Mouse (Mus musculus) stomach, embryonic 16.5 days (tissue): ENCODE measurements around the gene Gzmm. TPM values are rescaled to one million over a fixed set of nuclear protein-coding genes. Genes with fewer than 3 reads are reported as not detected.

Source experiments
- ATAC-seq: fragments of 200-750 bp; cut with Nextera tagmentation; 2 replicates; pipeline ENCODE4 v1.8.0; 2017; ENCODE audit warnings: moderate number of reproducible peaks, moderate TSS enrichment; ENCODE audit not compliant: insufficient read depth, low FRiP score
- H3K27ac ChIP-seq: fragments of 300-500 bp; sonication (generic); 2 replicates; pipeline ENCODE4 v1.5.1; 2014; ENCODE audit warnings: low read length
- H3K27me3 ChIP-seq: fragments of 300-500 bp; sonication (generic); 2 replicates; pipeline ENCODE4 v1.6.1; 2014; ENCODE audit warnings: low read length, control low read depth, mixed read lengths; ENCODE audit not compliant: control insufficient read depth, insufficient read depth
- H3K36me3 ChIP-seq: fragments of 300-500 bp; sonication (generic); 2 replicates; pipeline ENCODE4 v1.6.1; 2014; ENCODE audit warnings: low read length; ENCODE audit not compliant: control insufficient read depth, insufficient read depth
- H3K4me1 ChIP-seq: fragments of 300-500 bp; sonication (generic); 2 replicates; pipeline ENCODE4 v1.6.1; 2014; ENCODE audit warnings: low read length, control low read depth, mixed read lengths; ENCODE audit not compliant: control insufficient read depth, insufficient read depth
- H3K4me2 ChIP-seq: fragments of 300-500 bp; sonication (generic); 2 replicates; pipeline ENCODE4 v1.6.1; 2014; ENCODE audit warnings: low read depth, low read length, mixed read lengths
- H3K4me3 ChIP-seq: fragments of 300-500 bp; sonication (generic); replicated peaks from 2 replicates; pipeline ENCODE4 v1.5.1; 2014; ENCODE audit warnings: mild to moderate bottlenecking, low read length
- H3K9ac ChIP-seq: fragments of 300-500 bp; sonication (generic); 2 replicates; pipeline ENCODE4 v1.6.1; 2014; ENCODE audit warnings: low read length
- H3K9me3 ChIP-seq: fragments of 300-500 bp; sonication (generic); replicated peaks from 2 replicates; pipeline ENCODE4 v1.6.1; 2016; ENCODE audit warnings: low read length, control low read depth; ENCODE audit not compliant: control insufficient read depth
- WGBS: fragments of 180-500 bp; shearing (Covaris S2); extraction: QIAGEN DNeasy Blood & Tissue Kit; methylation state at CpG from one replicate; pipeline ENCODE4 v1.1.7; 2014; 5-methylcytosine and 5-hydroxymethylcytosine counted together
- polyA plus RNA-seq: library from polyadenylated mRNA; unstranded; fragments of >200 nt; fragmentation: Nextera tagmentation; extraction: Ambion mirVana; gene quantifications from 2 replicates; pipeline ENCODE4 v1.2.1, GENCODE M21; 2015

Gene Gzmm
- polyA plus RNA-seq: 0.31 and 0.44 TPM in 2 replicates

- H3K9me3 ChIP-seq: no peaks in the 10 kb centered on the region
- 79% methylated on average over 4 of the region's 4 CpGs for WGBS
- no peak within 1 kb of the TSS for H3K4me3 ChIP-seq
- no peak within 1 kb of the TSS for H3K4me2 ChIP-seq
- peaks cover 7% of the 10 kb centered on the region for H3K4me1 ChIP-seq
- H3K36me3 ChIP-seq: peaks cover 23% of the 10 kb centered on the region
- no peak for ATAC-seq
- no peak within 1 kb of the TSS for H3K9ac ChIP-seq
- H3K27ac ChIP-seq: no peak within 1 kb of the TSS
- H3K27me3 ChIP-seq: no peaks in the 10 kb centered on the region
These were observed at the start of gene Gzmm for GRCm38 (mm10) chr10:79688720-79689119. Gene Gzmm (plus strand): TSS chr10:79689020.

- no peak for ATAC-seq
- no peaks in the 10 kb centered on the region for H3K4me1 ChIP-seq
- H3K9ac ChIP-seq: no peak within 1 kb of the TSS
- H3K4me3 ChIP-seq: no peak within 1 kb of the TSS
- no peaks in the 10 kb centered on the region for H3K27me3 ChIP-seq
- WGBS: 66% methylated on average over 8 of the region's 8 CpGs
- H3K36me3 ChIP-seq: no peaks in the 10 kb centered on the region
- no peak within 1 kb of the TSS for H3K27ac ChIP-seq
- no peaks in the 10 kb centered on the region for H3K9me3 ChIP-seq
- no peak within 1 kb of the TSS for H3K4me2 ChIP-seq
These were observed 43.1 kb upstream of the Gzmm start, which contains the start of gene Odf3l2 for GRCm38 (mm10) chr10:79645711-79646110. Gene Odf3l2 (minus strand): TSS chr10:79645738.

- WGBS: 27% methylated on average over 7 of the region's 7 CpGs
- no peaks in the 10 kb centered on the region for H3K9me3 ChIP-seq
These were observed 39.6 kb upstream of the Gzmm start for GRCm38 (mm10) chr10:79649070-79649751.

GRCm38 (mm10) chr10:79652789-79653188 lies 36.0 kb upstream of the Gzmm start:
- Histone ChIP-seq H3K27ac (no peak overlapping the region), H3K4me1 (no peaks in the 10 kb centered on the region), H3K9ac (no peak overlapping the region), H3K36me3 (no peaks in the 10 kb centered on the region), H3K4me3 (no peak overlapping the region), H3K9me3 (no peaks in the 10 kb centered on the region), H3K27me3 (no peaks in the 10 kb centered on the region), H3K4me2 (no peak overlapping the region)
- no peak for ATAC-seq
- whole genome bisulfite sequencing: 72% methylated on average over 7 of the region's 7 CpGs

More at GRCm38 (mm10) chr10:79649070-79649751, 39.6 kb upstream of the Gzmm start:
- Histone ChIP-seq H3K27me3 (no peaks in the 10 kb centered on the region), H3K4me3 (no peak overlapping the region), H3K4me2 (no peak overlapping the region), H3K4me1 (no peaks in the 10 kb centered on the region), H3K36me3 (no peaks in the 10 kb centered on the region), H3K9ac (no peak overlapping the region), H3K27ac (no peak overlapping the region)
- ATAC-seq: peak; percentile 63; the same call in 1 of the 2 replicates

- Histone ChIP-seq H3K4me3 (no peak overlapping the region), H3K27me3 (no peaks in the 10 kb centered on the region), H3K36me3 (no peaks in the 10 kb centered on the region), H3K4me1 (no peaks in the 10 kb centered on the region), H3K9me3 (no peaks in the 10 kb centered on the region), H3K27ac (no peak overlapping the region), H3K9ac (no peak overlapping the region), H3K4me2 (no peak overlapping the region)
- ATAC-seq: no peak
- WGBS: 50% methylated on average over 1 of the region's 1 CpGs
These were observed 33.8 kb upstream of the Gzmm start for GRCm38 (mm10) chr10:79654946-79655395.

GRCm38 (mm10) chr10:79658829-79659228 lies 30.0 kb upstream of the Gzmm start:
- H3K9ac ChIP-seq: no peak overlapping the region
- no peak for ATAC-seq
- 11% methylated on average over 4 of the region's 4 CpGs for WGBS
- no peak overlapping the region for H3K4me2 ChIP-seq
- H3K27me3 ChIP-seq: no peaks in the 10 kb centered on the region
- H3K4me1 ChIP-seq: no peaks in the 10 kb centered on the region
- no peaks in the 10 kb centered on the region for H3K9me3 ChIP-seq
- H3K36me3 ChIP-seq: no peaks in the 10 kb centered on the region
- H3K4me3 ChIP-seq: no peak overlapping the region
- no peak overlapping the region for H3K27ac ChIP-seq

GRCm38 (mm10) chr10:79660298-79660697 lies 28.5 kb upstream of the Gzmm start:
- Histone ChIP-seq H3K4me1 (no peaks in the 10 kb centered on the region), H3K4me2 (no peak overlapping the region), H3K27me3 (no peaks in the 10 kb centered on the region), H3K4me3 (no peak overlapping the region), H3K36me3 (no peaks in the 10 kb centered on the region), H3K27ac (no peak overlapping the region), H3K9me3 (no peaks in the 10 kb centered on the region), H3K9ac (no peak overlapping the region)
- ATAC-seq: no peak
- 86% methylated on average over 2 of the region's 2 CpGs for WGBS

GRCm38 (mm10) chr10:79661861-79662260 lies 27.0 kb upstream of the Gzmm start:
- Histone ChIP-seq H3K4me2 (no peak overlapping the region), H3K27ac (no peak overlapping the region), H3K9me3 (no peaks in the 10 kb centered on the region), H3K4me1 (no peaks in the 10 kb centered on the region), H3K9ac (peak overlapping the region; percentile 31; the same call in 1 of the 2 replicates), H3K36me3 (no peaks in the 10 kb centered on the region), H3K4me3 (no peak overlapping the region), H3K27me3 (no peaks in the 10 kb centered on the region)
- peak; percentile 11; the same call in 1 of the 2 replicates for ATAC-seq
- 38% methylated on average over 2 of the region's 3 CpGs for WGBS

- no peaks in the 10 kb centered on the region for H3K36me3 ChIP-seq
- peak within 1 kb of the TSS; percentile 16; the same call in 1 of the 2 replicates for H3K4me2 ChIP-seq
- peak; percentile 24 for ATAC-seq
- H3K27me3 ChIP-seq: no peaks in the 10 kb centered on the region
- no peaks in the 10 kb centered on the region for H3K4me1 ChIP-seq
- H3K9me3 ChIP-seq: no peaks in the 10 kb centered on the region
- no peak within 1 kb of the TSS for H3K9ac ChIP-seq
- H3K27ac ChIP-seq: no peak within 1 kb of the TSS
- H3K4me3 ChIP-seq: peak within 1 kb of the TSS; percentile 1; the same call in 1 of the 2 replicates
- 11% methylated on average over 13 of the region's 13 CpGs for WGBS
These were observed 24.6 kb upstream of the Gzmm start, which contains the start of gene Madcam1 for GRCm38 (mm10) chr10:79664131-79664665. Gene Madcam1 (plus strand): TSS chr10:79664559.
